Mouse (Mus musculus) cerebellum, adult 2 months (tissue): ENCODE data around the gene Zfp358.

Experiments
- CTCF ChIP-seq: fragments of 200-500 bp; IDR thresholded peaks from 2 replicates; pipeline ENCODE4 v1.5.1; 2011; ENCODE audit warnings: low read depth, mild to moderate bottlenecking, control low read depth, low read length, moderate library complexity, borderline replicate concordance; ENCODE audit not compliant: insufficient read depth
- POLR2A ChIP-seq: fragments of 200-500 bp; IDR thresholded peaks from 2 replicates; pipeline ENCODE4 v1.6.1; 2011; ENCODE audit warnings: low read length, control low read depth, borderline replicate concordance; ENCODE audit not compliant: insufficient read depth

DNA sequence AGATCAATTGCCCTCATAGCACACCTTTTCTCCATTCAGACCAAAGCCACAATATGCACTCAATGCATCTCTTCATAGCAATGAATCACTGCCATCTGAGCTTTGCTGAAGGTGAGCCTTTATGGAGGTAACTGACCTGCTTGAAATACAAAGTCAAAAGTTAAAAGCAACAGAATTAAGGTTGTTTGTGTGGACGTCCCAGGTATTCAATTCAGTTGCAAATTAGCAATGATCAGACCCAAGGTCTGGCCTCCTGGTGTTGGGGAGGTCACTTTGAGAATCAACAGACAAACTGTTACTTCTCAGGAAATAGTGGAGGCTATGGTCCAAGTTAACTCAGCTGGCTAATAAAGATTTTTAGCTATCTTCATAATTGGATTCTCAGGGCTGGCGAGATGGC is 53.6 kb downstream of the Zfp358 start:
- TF ChIP-seq CTCF (no peak), POLR2A (no peak)
